Mouse (Mus musculus) erythroblast, embryonic 14.5 days (primary cell): ENCODE measurements around the gene Thumpd3.

Experiments
- GATA1 ChIP-seq: IDR thresholded peaks from 2 replicates; pipeline ENCODE4 v1.6.1; 2012; ENCODE audit warnings: low read length, inconsistent platforms, mixed read lengths
- TAL1 ChIP-seq: IDR thresholded peaks from 3 replicates; pipeline ENCODE4 v1.6.1; 2012; ENCODE audit warnings: low read length, inconsistent platforms, mixed read lengths

DNA sequence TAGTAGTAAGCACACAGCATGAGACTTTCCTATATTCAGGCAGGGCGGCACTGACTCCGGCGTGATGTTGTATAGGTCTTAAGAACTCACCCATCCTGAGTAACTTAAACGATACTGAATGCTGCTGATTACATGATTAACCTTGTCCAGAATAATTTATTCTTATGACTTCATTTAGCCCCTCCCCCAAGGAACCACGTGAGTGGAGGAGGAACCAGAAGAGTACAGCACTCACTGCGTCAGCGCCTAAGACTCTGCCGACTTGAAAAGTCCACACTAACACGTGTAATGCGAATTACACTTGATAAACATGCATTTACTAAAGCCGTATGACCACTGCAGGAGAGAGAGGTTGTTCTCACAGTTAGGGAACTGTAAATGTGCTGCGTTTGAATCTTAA is 44.3 kb upstream of the Thumpd3 start:
- TF ChIP-seq GATA1: no peak
- TF ChIP-seq TAL1: no peak
